Mouse (Mus musculus) kidney, postnatal 25 days (tissue): ENCODE measurements around the gene Rbmxl2.

Experiments used
- DNase-seq, 2 experiments: peaks; one replicate each; pipeline ENCODE4 v3.0.0; 2021; ENCODE audit warnings: mixed read lengths in 2 of 2

Rbmxl2 gene

GRCm38 (mm10) chr7:107209204-107209860 lies at the start of gene Rbmxl2:
Gene Rbmxl2 (plus strand): TSS chr7:107209445.
- DNase-seq = peak in 1 of 2 experiments; percentile 37

- DNase-seq = no peak
These were observed 42.6 kb upstream of the Rbmxl2 start, which contains the start of gene Nlrp14 for GRCm38 (mm10) chr7:107166690-107167089. Gene Nlrp14 (plus strand): TSS chr7:107166990.

- DNase-seq = no peak
These were observed 28.8 kb upstream of the Rbmxl2 start for GRCm38 (mm10) chr7:107180406-107180805.

GRCm38 (mm10) chr7:107201817-107202216 lies 7.4 kb upstream of the Rbmxl2 start:
- no peak for DNase-seq

- no peak for DNase-seq
These were observed 1.4 kb upstream of the Rbmxl2 start for GRCm38 (mm10) chr7:107207843-107208242.

- peak; percentile 9 to 39 for DNase-seq
These were observed 906 bp downstream of the Rbmxl2 start for GRCm38 (mm10) chr7:107210126-107210576.

GRCm38 (mm10) chr7:107215723-107216122 lies 6.5 kb downstream of the Rbmxl2 start:
- peak in 1 of 2 experiments; percentile 10 for DNase-seq

- peak in 1 of 2 experiments; percentile 19 for DNase-seq
These were observed 7.6 kb downstream of the Rbmxl2 start for GRCm38 (mm10) chr7:107216845-107217244.

- DNase-seq = no peak
These were observed 27.6 kb downstream of the Rbmxl2 start for GRCm38 (mm10) chr7:107236854-107237253.

- no peak for DNase-seq
These were observed 28.3 kb downstream of the Rbmxl2 start for GRCm38 (mm10) chr7:107237498-107237897.

GRCm38 (mm10) chr7:107241371-107241883 lies 32.2 kb downstream of the Rbmxl2 start:
- DNase-seq = no peak

GRCm38 (mm10) chr7:107250211-107250985 lies 41.2 kb downstream of the Rbmxl2 start:
- DNase-seq = no peak

- no peak for DNase-seq
These were observed 44.1 kb downstream of the Rbmxl2 start for GRCm38 (mm10) chr7:107253355-107253754.

GRCm38 (mm10) chr7:107259936-107260335 lies 50.7 kb downstream of the Rbmxl2 start:
- DNase-seq = no peak
